Mouse (Mus musculus) CD4-positive, CD25-positive, alpha-beta regulatory T cell, adult 9 weeks (primary cell): Measurements from ENCODE around the gene Lamc2. TPM values are rescaled to one million over a fixed set of nuclear protein-coding genes. Genes with fewer than 3 reads are reported as not detected.

Experiments used
- polyA plus RNA-seq: library from polyadenylated mRNA; unstranded; fragments of 100-300 nt; shearing (Covaris generic); gene quantifications from one replicate; pipeline ENCODE4 v1.2.1, GENCODE M21; 2017

Gene Lamc2
- polyA plus RNA-seq = 1.4 TPM

GRCm38 (mm10) chr1:153185828-153186803 lies at the start of gene Lamc2:
Gene Lamc2 (minus strand): TSS chr1:153186447.

Other genes starting within 250 kb of the Lamc2 start
- gene Nmnat2, start 231.5 kb downstream of the Lamc2 start, polyA plus RNA-seq = 0.69 TPM
- gene Lamc1, start 146.3 kb upstream of the Lamc2 start, polyA plus RNA-seq = 3.3 TPM
- gene Shcbp1l, start 238.7 kb upstream of the Lamc2 start, polyA plus RNA-seq = not detected